Mouse (Mus musculus) natural killer cell, adult 2 months (primary cell): ENCODE data around the gene Rel.
"Not testable (repeated sequence)": the region's sequence is repeated elsewhere in the genome, so short reads cannot be mapped to it uniquely, and the experiment has no call there.

Experiments
- DNase-seq, 2 experiments: peaks; one replicate each; pipeline ENCODE4 v3.0.0; 2022; ENCODE audit warnings: low spot score in 2 of 2

Rel gene

GRCm38 (mm10) chr11:23770760-23771506, at the start of gene Rel:
Gene Rel, minus strand, starts transcription at chr11:23770970.
- DNase-seq: peak; percentile 91 to 94

- DNase-seq: peak; percentile 18 to 41
Measured at GRCm38 (mm10) chr11:23818745-23819144, 48.0 kb upstream of the Rel start.

- DNase-seq: no peak
Measured at GRCm38 (mm10) chr11:23810741-23811140, 40.0 kb upstream of the Rel start.

- DNase-seq: no peak
Measured at GRCm38 (mm10) chr11:23805716-23806115, 34.9 kb upstream of the Rel start.

- DNase-seq: no peak
Measured at GRCm38 (mm10) chr11:23803136-23803535, 32.4 kb upstream of the Rel start.

- DNase-seq: no peak
Measured at GRCm38 (mm10) chr11:23802256-23802655, 31.5 kb upstream of the Rel start.

- DNase-seq: no peak
Measured at GRCm38 (mm10) chr11:23801851-23802250, 31.1 kb upstream of the Rel start.

GRCm38 (mm10) chr11:23783677-23784076, 12.9 kb upstream of the Rel start:
- not testable (repeated sequence) for DNase-seq

- DNase-seq: no peak
Measured at GRCm38 (mm10) chr11:23783085-23783484, 12.3 kb upstream of the Rel start.

GRCm38 (mm10) chr11:23782038-23782437, 11.3 kb upstream of the Rel start:
- no peak for DNase-seq

- DNase-seq: peak in 1 of 2 experiments; percentile 62
Measured at GRCm38 (mm10) chr11:23778787-23779201, 8.0 kb upstream of the Rel start.

GRCm38 (mm10) chr11:23772471-23772870, 1.7 kb upstream of the Rel start:
- no peak for DNase-seq

GRCm38 (mm10) chr11:23771507-23772097, 832 bp upstream of the Rel start:
- no peak for DNase-seq

- DNase-seq: no peak
Measured at GRCm38 (mm10) chr11:23770510-23770759, 335 bp downstream of the Rel start.

GRCm38 (mm10) chr11:23769686-23770509, 872 bp downstream of the Rel start:
- peak; percentile 50 to 61 for DNase-seq

GRCm38 (mm10) chr11:23769033-23769432, 1.7 kb downstream of the Rel start:
- no peak for DNase-seq

- no peak for DNase-seq
Measured at GRCm38 (mm10) chr11:23767928-23768327, 2.8 kb downstream of the Rel start.

- DNase-seq: not testable (repeated sequence)
Measured at GRCm38 (mm10) chr11:23767369-23767768, 3.4 kb downstream of the Rel start.

- DNase-seq: no peak
Measured at GRCm38 (mm10) chr11:23762635-23763034, 8.1 kb downstream of the Rel start.

GRCm38 (mm10) chr11:23758218-23758617, 12.6 kb downstream of the Rel start:
- no peak for DNase-seq

- no peak for DNase-seq
Measured at GRCm38 (mm10) chr11:23754329-23754728, 16.4 kb downstream of the Rel start.

GRCm38 (mm10) chr11:23753136-23753710, 17.5 kb downstream of the Rel start:
- no peak for DNase-seq
